Mouse (Mus musculus): ENCODE measurements around the gene 5730522E02Rik. TPM values are rescaled to one million over a fixed set of nuclear protein-coding genes. Genes with fewer than 3 reads are reported as not detected.
"Not testable (repeated sequence)": the region's sequence is repeated elsewhere in the genome, so short reads cannot be mapped to it uniquely, and the experiment has no call there.

The 5730522E02Rik gene
- total RNA-seq (2021) (under 1 TPM; 0.52 to 0.95 TPM), polyA plus RNA-seq (2012; rRNA removed) (0.30 TPM in 1 of 2 replicates, not detected in the other)
- long read RNA-seq, result 0 reads

DNA sequence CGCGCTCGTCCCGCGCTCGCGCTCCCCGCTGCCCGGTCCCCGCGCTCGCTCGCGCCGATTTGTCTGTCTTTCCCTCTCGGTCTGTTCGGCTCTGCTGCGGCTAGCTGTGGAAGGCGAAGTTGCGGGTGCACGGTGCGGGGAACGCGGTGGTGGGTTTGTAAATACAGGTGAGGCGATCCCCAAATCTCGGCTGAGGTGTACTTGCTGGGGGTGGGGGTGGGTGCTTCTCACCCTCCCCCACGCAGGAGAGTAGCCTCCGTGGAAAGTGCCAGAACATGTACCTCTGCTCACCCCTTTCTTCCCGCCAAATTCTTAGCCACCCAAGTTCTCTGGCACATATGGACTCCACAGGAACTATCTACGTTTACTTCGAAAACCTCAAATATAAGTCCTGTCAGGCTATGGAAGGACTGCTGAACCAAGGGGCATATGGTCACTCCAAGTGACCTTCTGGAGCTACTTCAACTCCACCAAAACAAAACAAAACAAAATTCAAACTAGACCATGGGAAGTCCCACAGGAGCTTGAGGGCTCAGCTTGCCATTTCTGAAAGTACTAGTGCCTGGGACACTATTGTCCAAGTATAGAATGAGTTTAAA is at the start of gene 5730522E02Rik:
5730522E02Rik (minus strand) TSS at position 182 of the 599 bp plus-strand sequence.
- no peak for DNase-seq

DNA sequence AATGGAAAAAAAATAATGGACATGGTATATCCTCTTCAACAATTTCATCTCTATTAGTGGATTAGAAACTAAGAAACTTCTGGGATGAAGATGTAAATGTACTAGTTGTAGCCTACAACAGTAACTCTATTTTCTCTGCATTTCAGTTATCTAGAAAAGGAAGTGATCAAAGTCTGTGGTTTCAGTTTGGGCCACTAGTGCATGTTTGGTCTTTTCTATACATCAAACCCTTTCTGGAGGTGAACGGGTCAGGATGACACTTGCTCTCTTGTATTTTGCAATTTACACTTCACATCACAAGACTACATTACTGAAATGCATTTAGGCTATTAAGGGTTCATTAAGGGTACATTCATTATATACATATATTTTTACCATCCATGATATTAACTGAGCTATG is 26.0 kb upstream of the 5730522E02Rik start:
- DNase-seq, result no peak

DNA sequence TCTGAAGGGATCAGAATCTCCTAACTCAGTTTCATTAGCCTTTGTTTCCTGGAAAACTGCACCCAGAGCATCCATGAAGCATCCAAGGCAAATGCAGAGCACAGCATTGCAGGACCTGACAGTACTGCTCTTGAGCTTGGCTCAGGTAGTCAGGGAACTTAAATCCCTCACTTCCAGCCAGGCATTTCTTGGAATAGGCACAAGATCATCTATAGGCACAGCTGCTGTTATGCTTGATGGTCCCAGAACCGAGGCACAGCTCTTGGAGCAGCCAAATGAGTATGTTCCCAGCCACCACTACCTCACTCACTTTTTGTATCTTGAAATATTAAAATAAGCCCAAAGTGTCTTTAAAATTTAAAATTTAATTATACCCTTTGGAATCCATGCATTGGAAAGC is 19.3 kb upstream of the 5730522E02Rik start:
- no peak for DNase-seq

DNA sequence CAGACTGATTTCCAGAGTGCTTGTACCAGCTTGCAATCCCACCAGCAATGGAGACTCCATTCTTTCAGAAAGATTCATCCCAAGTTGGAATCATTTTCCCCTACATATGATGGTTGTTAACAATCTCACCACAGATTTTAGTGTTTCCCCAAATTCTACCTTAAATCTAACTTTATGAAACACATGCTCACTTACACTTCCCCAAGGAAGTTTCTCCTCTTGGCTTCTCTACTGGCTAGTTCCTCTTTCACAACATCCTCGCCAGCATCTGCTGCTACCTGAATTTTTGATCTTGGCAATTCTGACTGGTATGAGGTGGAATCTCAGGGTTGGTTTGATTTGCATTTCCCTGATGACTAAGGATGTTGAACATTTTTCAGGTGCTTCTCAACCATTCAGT is 3.1 kb upstream of the 5730522E02Rik start:
- DNase-seq, result not testable (repeated sequence)

DNA sequence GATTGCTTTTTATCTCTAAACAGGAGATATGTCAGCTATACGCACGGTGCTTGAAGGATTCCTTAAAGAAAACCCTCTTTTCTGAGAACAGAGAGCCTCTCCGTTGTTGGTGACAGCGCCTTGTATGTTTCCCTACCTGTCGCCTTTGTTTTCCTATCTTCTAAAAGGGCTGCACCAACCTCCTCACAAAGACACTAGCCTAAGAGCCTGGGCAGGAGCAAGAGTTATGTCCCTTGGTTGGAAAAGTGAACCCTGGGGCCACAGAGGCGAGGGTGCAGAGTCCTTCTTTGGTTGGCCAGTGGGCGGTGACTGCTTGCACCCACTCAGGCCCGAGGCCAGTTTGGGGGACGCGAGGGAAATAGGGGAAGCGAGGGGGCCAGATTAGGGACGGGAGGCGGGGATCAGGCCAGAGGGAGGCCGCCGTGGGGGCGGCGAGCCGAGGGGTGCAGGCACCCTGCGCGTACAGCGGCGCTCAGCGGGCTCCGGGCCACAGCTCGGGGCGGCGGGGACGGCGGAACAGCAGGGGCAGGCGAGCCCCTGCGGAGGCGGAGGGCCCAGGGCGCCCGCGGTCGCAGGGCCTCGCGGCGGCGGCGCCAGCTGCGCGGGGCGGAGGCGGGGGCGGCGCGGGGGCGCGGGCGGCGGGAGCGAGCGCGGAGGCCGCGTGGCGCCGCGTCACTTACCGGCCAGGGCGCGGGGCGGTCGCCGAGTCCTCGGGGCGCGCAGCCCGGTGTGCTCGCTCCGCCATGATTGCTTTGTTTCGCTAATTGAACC is 567 bp downstream of the 5730522E02Rik start:
- DNase-seq, result peak; percentile 81

DNA sequence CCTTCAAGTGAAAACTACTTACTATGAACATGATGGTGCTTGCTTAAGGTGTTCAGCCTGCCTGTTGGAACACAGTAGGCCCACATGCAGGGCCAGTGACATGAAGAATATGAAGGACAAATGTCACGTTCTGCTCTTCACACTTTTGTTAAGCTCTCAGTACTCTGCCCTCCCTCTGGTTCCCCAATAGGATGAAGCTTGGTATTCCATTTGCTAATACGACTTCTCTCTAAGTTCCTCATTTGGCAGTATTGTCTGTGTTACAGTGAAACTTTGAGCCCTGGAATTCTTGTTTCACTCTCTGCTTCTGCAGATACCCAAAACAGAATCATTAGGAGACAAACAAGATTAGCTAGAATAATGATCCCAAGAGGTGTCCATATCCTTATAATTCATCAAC is 7.1 kb downstream of the 5730522E02Rik start:
- no peak for DNase-seq

DNA sequence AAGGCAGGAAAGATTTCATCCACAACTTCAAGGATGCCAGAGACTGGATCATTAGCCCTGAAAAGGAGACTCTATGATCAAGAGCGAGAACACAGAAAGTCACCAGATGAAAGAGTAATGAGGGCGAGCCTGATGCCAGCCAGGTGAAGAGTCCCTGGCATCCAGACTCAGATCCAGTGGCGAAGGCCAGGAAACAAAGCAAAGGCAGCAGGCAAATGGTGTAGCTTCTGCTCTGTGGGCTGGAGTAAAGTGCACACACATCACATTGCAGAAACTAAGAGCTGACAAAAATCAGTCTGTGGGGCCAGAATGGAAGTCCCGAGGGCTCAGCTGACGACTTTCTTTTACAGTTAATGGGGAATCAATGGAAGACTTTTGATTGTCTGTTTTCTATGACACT is 7.7 kb downstream of the 5730522E02Rik start:
- DNase-seq, result no peak

DNA sequence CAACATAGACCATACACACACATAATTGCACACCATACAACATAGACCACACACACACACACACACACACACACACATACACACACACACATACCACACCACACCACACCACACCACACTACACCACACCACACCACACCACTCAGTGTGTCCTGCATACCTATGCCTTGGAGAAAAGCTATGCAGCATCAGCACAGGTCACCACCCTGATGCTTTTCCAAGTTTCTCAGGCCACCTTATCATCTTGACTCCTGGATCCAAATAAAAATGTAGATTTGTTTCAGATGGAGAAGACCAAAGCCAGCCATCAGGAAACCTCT is 8.8 kb downstream of the 5730522E02Rik start:
- no peak for DNase-seq

DNA sequence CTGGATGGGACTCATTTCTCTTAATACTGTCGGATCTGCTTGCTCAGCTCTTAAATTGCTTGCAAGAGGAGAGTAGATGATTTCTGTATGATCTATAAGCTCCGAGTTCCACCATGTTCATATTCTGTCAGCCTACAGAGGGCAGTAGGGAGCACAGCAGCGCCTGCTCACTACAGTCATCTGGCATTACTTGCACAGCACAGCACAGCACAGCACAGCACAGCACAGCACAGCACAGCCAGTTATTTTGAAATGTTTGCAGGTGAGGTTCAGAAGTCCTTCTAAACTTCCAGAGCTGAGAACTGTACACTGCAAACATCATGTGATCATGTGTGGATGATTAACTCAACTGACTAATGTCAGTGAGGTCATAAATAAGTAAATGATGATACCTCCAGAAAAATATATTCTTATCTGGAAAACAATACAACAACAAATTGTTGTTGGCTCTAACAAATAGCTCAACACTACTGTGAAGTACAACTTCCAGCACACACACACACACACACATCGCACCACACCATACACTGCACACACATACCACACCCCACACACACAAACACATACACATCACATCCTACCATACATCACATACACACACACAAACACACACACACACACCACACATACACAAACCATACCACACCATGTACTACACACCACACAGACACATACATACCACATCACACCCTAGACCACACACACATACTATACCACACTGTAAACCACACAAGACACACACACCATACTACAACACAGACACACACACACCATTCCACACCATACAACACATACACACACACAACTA is 9.4 kb downstream of the 5730522E02Rik start:
- DNase-seq, result peak; percentile 60

DNA sequence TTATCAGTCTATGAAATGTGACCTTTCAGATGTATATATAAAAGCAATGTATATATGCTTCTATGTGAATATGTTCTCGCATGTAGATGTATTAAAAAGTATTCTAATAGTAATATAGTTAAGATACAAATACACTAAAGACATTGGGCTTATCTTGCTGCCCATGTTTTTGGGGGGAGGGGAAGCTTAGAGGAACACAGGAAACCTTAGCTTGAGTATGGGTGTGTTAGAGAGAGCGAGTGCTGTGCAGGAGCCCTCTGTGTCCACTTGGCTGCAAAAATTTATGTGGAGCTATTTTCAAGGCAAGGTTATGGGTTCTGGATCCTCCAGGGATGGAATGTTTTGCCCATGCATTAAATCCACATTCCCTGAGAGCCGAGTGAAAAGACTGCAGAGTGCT is 15.1 kb downstream of the 5730522E02Rik start:
- DNase-seq, result no peak

DNA sequence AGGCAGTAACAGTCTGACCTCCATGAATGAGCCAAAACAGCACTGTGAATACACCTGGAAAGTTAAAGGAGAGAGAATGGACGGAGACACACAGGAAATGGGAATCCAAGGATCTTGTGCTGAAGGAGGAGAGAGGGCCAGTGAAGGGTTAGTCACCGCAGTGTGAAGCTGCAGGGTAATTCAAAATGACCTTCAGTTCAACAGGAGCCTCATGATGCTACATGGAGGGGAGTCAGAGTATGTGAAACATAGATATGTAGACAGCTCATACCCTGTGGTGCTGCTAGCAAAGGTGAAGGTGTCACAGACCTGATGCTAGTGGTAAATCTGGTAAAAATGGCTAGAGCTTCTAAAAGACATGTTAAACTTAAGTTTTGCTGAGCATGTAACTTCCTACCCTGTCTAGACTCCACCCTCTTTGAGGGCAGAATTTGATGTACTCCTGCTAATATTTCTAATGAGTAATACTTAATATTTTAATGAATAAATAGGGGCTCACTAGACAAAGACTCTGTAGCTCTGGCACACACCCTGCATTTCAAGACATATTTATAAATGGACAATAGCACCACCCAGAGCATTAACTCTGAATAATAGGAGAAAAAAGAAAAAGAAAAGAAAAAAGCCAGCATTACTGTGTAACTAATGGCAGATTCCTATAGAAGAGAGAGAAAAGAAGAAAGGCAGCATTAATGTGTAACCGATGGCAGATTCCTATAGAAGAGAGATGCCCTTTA is 23.2 kb downstream of the 5730522E02Rik start:
- no peak for DNase-seq

DNA sequence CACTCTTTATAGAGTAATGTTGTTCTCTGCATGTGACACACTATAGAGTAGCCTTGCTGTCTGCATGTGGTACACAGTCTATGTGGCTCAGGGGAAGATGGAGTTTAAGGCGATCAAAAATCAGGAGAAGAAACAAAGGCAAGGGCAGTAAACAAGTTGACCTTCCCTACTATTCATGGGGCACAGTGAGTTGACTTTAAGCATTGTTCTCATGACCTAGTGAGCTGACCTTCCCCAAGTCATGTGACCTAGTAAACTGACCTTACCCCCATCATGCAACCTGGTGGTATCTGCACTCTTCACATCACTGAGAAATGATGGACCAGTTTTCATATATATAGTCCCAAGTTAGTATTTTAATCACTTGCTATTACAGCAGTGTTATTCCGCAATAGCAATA is 40.0 kb downstream of the 5730522E02Rik start:
- no peak for DNase-seq

DNA sequence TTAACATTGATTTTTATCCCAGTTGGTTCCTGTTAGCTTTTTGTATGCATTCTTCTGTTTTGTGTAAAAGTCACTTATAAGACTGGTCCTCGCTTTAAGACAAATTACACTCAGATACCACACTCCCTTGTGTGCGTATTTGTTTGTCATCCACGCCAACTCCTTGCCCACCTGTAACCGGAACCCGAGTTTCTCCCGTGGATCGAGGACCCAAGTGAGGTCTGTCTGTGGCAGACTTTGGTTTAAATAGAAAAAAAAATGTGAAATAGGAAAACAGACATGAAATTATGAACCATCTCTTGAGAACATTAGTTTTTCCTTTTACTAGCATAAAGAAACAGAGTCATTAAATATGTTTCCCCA is 43.0 kb downstream of the 5730522E02Rik start:
- no peak for DNase-seq

DNA sequence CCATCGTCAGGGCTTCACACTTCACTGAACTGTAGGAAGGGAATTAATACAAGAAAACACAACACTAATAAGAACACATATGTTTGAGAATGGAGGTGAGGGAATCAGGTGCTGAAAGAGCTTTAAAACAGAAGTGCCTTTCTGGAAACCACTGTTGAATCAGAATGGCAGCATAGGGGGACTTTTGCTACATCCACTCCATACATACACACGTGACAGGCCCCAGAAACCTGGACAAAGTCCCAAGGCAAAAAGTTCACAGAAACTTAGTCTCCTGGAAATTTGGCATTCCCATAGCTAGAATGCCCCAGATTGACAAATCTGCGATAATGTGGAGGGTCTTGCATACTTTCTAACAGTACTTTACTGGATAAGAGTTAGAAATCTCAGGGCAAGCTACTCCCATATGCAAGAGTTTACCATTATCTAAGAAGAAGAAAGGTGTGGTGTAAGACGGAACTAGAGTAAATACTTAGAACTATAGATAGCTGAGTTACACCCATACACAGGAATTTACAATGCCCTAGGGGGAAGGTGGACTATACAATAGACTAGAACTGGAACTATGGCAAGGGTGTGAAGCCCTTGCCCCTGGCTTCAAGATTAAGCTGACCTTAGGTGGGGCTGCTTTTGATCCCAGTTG is 43.5 kb downstream of the 5730522E02Rik start:
- no peak for DNase-seq

DNA sequence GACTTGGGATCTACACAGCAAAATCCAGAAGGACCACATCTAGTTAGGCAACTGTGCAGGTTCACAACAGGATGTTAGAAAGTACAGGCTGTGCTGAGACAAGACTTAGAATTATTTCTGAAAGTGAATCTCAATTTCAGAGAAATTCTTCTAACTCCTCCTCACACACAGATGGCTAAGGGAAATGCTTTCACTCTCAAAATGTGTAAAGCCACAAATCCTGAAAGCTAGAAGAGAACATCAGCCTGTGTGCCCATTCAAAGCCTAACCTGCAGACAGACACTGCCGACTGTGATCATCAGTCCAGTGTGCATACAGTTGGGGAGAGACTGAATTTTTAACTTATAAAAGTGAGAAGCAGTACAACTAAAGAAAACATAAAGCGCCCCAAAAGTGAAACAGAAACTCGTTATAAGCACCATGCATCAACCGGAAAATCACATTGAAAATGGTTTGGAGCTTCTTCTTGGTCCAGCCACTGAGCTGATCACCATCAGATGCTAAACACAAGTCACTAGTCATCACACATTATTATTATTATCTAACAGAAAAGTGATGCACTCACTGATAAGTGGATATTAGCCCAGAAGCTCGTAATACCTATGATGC is 45.8 kb downstream of the 5730522E02Rik start:
- no peak for DNase-seq

DNA sequence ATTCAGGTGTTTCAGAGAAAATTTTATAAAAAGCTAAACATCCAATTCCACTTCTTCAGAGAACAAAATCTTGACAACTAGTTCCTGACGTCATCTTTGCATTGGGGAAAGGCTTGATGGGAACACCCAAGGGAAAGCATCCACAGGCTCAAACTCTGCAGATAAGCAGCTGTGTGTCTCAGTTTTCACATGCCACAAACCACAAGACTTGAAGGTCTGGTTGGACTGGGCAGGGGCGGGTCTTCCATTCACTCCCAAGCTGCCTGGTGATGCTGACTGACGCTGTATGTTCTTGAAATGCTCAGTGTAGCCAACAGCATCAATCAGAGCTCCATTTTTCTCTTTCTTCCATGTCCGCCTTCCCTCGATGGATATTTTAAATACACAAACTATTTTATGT is 49.2 kb downstream of the 5730522E02Rik start:
- no peak for DNase-seq

DNA sequence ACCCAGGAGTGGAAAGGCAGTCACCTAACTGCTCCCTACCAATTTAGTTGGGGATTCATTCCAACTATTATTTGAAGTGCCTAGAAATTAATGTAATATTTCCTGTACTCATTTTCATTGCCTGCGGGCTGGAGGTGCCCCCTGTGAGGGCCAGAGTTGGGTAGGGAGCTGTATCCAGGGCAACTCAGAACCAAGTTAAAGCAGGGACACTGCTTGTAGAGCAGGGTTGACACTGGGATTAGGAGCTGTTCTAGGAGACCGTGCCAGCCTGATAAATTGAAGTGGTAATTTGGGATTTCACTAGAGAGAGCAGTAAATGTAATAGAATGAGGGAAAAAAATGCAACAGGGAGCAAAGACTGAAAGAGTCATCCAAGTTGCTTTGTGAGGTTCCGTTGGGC is 51.5 kb downstream of the 5730522E02Rik start:
- no peak for DNase-seq

DNA sequence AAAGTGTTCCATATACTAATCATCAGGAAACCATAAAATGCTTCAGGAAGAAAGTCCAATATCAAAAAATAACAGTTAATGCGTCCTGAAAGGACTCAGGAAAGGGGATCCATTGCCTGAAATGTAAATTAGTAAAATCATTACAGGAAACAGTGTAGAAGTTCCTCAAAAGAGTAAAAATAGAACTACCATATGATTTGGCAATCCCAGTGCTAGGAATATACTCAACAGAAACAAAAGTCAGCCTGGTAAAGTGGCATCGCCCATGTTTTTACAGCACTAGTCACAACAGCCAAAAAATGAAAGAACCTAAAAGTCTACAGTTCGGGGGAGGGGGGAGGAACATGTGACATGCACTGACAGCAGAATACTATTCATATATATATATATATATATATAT is 70.5 kb downstream of the 5730522E02Rik start:
- DNase-seq, result no peak

DNA sequence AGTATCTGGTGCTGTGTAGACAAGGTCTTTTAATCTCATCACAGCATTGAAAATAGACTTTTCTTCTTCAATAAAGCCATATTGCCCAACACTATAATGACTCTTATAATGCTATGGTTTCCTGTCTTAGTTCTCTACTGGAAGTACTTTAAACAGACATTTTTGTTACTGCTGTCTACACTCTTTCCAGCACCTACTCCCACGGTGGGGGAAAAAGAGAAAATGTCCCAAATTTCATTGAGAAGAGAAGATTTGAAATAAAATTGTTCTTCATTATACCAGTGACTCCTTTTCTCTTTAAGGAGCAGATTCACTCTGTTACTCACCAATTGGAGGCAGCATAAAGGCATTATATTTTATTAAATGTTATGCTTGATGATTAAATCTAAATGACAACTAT is 72.5 kb downstream of the 5730522E02Rik start:
- DNase-seq, result no peak

DNA sequence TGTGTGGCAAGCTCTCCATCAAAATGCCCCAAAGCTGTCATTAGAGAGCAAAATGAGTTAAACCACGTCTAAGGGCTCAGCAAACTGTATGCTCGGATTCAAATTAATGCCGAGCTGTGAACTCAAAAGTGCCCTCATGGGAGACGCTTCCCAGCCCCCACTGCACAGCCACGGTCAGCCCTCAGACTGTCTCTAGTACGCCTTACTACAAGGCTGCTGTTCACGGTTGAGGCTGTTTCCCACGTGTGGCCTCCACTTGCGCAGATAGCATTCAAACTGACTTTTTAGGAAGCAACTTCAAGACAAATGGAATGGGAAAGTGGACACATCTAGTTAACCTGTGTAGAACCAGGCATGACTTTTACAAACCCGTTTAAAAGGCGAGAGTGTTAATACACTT is 79.7 kb downstream of the 5730522E02Rik start:
- no peak for DNase-seq

DNA sequence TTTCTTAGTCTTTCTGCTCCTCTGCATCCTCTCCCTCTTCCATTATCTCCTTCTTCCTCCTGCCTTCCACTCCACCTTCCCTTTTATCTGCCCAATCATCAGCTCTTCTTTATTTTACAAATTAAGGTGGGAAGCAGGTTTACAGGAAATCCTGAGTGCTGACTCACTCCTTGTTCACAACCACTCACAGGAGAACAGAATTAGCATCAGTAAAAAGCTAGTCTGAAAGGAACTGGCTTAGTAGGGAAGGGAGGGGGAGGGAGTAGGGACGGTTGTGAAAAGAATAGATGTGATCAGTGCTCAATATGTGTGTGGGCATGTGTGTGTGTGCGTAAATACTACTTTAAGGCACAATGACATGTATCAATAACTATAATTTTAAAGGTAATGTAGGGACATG is 81.5 kb downstream of the 5730522E02Rik start:
- DNase-seq, result no peak

DNA sequence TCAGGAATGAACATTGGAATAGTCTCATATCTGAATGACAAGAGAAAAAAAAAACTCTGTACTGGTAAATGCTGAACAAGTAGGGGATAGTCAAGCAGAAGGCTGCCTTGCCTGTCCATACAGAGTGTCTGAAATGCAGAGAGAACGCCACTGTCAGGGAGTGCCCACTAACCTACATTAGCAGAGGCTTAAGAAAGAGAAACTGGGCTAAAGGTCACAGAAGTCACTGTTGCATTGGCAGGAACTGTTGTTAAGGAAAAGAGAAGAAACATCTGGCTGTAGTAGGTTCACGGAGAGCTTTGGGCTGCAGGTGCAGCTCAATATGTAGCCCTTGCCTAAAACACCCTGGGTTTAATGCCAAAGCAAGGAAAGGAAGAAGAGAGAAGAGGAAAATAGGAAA is 82.2 kb downstream of the 5730522E02Rik start:
- no peak for DNase-seq
